Mouse (Mus musculus) heart, embryonic 15.5 days (tissue): ENCODE results near the gene Hoxa10. TPM values are rescaled to one million over a fixed set of nuclear protein-coding genes. Genes with fewer than 3 reads are reported as not detected.
A peak's percentile ranks its signal among the peaks of the same experiment; 100 is the strongest.

Experiments
- ATAC-seq: fragments of 200-750 bp; cut with Nextera tagmentation; replicated peaks from 2 replicates; pipeline ENCODE4 v1.8.0; 2017; ENCODE audit warnings: low read depth, moderate TSS enrichment; ENCODE audit not compliant: insufficient number of reproducible peaks, insufficient read depth, low FRiP score
- H3K27ac ChIP-seq: fragments of 300-500 bp; sonication (generic); 2 replicates; pipeline ENCODE4 v1.5.1; 2015; ENCODE audit warnings: mild to moderate bottlenecking, inconsistent platforms
- H3K27me3 ChIP-seq: fragments of 300-500 bp; sonication (generic); 2 replicates; pipeline ENCODE4 v1.6.1; 2015; ENCODE audit warnings: inconsistent platforms
- H3K36me3 ChIP-seq: fragments of 300-500 bp; sonication (generic); 2 replicates; pipeline ENCODE4 v1.6.1; 2015; ENCODE audit warnings: mild to moderate bottlenecking, inconsistent platforms
- H3K4me1 ChIP-seq: fragments of 300-500 bp; sonication (generic); replicated peaks from 2 replicates; pipeline ENCODE4 v1.6.1; 2015; ENCODE audit warnings: inconsistent platforms
- H3K4me2 ChIP-seq: fragments of 300-500 bp; sonication (generic); 2 replicates; pipeline ENCODE4 v1.6.1; 2015; ENCODE audit warnings: inconsistent platforms, mild to moderate bottlenecking, moderate library complexity
- H3K4me3 ChIP-seq: fragments of 300-500 bp; sonication (generic); 2 replicates; pipeline ENCODE4 v1.5.1; 2015; ENCODE audit warnings: mild to moderate bottlenecking, inconsistent platforms
- H3K9ac ChIP-seq: fragments of 300-500 bp; sonication (generic); 2 replicates; pipeline ENCODE4 v1.6.1; 2015; ENCODE audit warnings: mild to moderate bottlenecking, inconsistent platforms
- H3K9me3 ChIP-seq: fragments of 300-500 bp; sonication (generic); replicated peaks from 2 replicates; pipeline ENCODE4 v1.6.1; 2016; ENCODE audit warnings: inconsistent platforms
- WGBS: fragments of 180-500 bp; shearing (Covaris S2); methylation state at CpG from one replicate; pipeline ENCODE4 v1.1.7; 2015; ENCODE audit warnings: mixed read lengths; 5-methylcytosine and 5-hydroxymethylcytosine counted together
- polyA plus RNA-seq: library from polyadenylated mRNA; unstranded; fragments of >200 nt; fragmentation: Nextera tagmentation; extraction: Ambion mirVana; gene quantifications from 2 replicates; pipeline ENCODE4 v1.2.1, GENCODE M21; 2015

Hoxa10 gene
- polyA plus RNA-seq, 1 experiment from 2014 or later, result 0.19 TPM

- 2% methylated on average over 68 of the region's 68 CpGs for WGBS
- Histone ChIP-seq H3K27ac (no peak overlapping the region), H3K9me3 (no peaks in the 10 kb centered on the region), H3K36me3 (no peaks in the 10 kb centered on the region), H3K9ac (no peak overlapping the region), H3K4me1 (peaks cover 14% of the 10 kb centered on the region), H3K27me3 (peaks cover 97% of the 10 kb centered on the region), H3K4me2 (peak overlapping the region; percentile 29; the same call in 1 of the 2 replicates), H3K4me3 (peak overlapping the region; percentile 21)
- ATAC-seq, result no peak
These were observed 6.1 kb downstream of the Hoxa10 start for GRCm38 (mm10) chr6:52234428-52235140.

DNA sequence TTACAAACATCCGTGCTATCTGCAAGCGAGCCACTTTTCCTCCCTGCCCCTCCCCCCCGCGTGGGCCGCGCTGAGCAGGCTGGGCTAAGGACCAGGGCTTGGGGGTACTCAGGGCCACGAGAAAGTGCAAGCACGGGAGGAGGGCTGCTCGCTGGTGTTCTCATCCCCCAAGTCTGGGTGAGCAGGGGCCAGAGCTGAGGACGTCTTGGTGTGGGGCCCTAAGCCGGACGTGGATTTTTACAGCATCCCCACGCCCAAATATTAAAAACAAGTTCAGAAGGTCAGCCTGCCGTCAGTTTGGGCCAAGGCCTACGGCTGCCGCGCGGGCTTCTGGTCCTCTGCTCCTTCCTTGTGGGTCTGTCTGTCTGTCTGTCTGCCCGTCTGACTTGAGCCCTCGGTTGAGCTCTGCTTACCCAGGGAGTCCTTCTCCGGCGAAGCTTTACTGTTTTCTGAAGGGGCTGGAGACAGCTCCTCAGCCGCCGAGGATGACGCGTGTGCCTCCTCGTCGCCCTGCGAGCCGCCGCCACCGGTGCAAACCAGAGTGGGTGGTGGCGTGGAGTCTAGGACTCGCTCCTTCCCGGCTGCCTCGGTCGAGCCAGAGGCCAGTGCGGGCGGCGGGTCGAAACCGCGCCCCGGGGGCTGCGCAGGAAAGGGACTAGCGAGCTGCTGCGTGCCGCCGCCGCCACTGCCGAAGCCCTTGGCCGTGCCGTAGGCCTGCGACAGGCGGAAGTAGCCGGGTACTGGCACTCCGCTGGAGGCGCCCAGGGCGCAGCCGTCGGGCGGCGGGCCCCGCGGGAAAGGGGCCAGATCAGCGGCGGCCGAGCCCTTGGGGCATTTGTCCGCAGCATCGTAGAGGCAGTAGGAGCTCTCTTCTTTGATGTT, 6.9 kb downstream of the Hoxa10 start:
- Histone ChIP-seq H3K9ac (no peak overlapping the region), H3K4me3 (peak overlapping the region; percentile 21), H3K9me3 (no peaks in the 10 kb centered on the region), H3K27ac (no peak overlapping the region), H3K4me2 (peak overlapping the region; percentile 29; the same call in 1 of the 2 replicates), H3K4me1 (peaks cover 14% of the 10 kb centered on the region), H3K27me3 (peaks cover 98% of the 10 kb centered on the region), H3K36me3 (no peaks in the 10 kb centered on the region)
- ATAC-seq, result 0 out of 2 replicates have a peak, but pooled peaks have one; percentile 33
- 2% methylated on average over 70 of the region's 70 CpGs for WGBS

DNA sequence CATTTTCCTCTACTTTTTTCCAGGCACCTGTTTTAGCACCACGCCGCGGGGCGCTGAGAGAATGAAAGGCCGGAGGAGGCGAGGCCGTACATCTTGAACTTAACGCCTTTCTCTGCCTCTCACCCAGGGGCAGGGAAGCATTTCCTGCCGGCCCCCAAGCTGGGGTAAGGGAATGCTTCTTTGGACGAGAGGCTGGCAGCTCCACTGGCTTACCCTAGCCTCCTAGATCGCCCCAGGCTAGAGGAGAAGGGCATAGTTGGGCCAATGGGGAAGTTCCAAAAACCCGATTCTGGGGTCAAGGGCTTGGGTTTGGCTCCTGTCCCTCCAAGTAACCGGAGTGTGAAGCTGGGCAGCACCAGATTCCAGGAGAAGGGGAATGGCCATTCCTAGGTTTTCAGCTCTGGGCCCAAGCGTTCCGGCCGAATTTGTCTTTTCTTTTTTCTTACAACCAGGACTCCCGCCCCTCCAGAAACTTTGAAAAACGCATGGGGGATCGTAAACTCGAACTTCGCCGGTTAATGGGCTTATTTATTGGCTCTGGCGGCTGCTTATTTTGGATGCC, 7.6 kb downstream of the Hoxa10 start:
- H3K27ac ChIP-seq, result no peak overlapping the region
- H3K4me1 ChIP-seq, result peaks cover 14% of the 10 kb centered on the region
- WGBS, result 3% methylated on average over 23 of the region's 23 CpGs
- no peaks in the 10 kb centered on the region for H3K36me3 ChIP-seq
- ATAC-seq, result no peak
- no peak overlapping the region for H3K4me2 ChIP-seq
- no peak overlapping the region for H3K4me3 ChIP-seq
- no peaks in the 10 kb centered on the region for H3K9me3 ChIP-seq
- no peak overlapping the region for H3K9ac ChIP-seq
- peaks cover 97% of the 10 kb centered on the region for H3K27me3 ChIP-seq

DNA sequence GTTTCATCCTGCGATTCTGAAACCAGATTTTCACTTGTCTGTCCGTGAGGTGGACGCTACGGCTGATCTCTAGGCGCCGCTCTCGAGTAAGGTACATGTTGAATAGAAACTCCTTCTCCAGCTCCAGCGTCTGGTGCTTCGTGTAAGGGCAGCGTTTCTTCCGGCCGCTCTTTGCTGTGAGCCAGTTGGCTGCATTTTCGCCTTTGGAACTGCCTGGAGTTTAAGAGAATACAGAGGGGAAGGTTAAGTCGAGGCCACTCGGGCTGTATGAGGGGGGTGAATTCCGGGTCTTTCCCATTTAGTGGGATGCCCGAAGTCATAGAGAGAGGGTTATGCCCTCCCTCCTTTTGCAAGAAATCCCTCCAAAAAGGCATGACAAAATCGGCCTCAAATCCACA, 8.1 kb downstream of the Hoxa10 start:
- no peak for ATAC-seq
- Histone ChIP-seq H3K4me3 (no peak overlapping the region), H3K4me1 (peaks cover 14% of the 10 kb centered on the region), H3K9me3 (no peaks in the 10 kb centered on the region), H3K4me2 (0 out of 2 replicates have a peak overlapping the region, but pooled peaks have one; percentile 4), H3K27ac (no peak overlapping the region), H3K27me3 (peaks cover 96% of the 10 kb centered on the region), H3K9ac (no peak overlapping the region), H3K36me3 (no peaks in the 10 kb centered on the region)
- 2% methylated on average over 18 of the region's 18 CpGs for WGBS

GRCm38 (mm10) chr6:52231885-52232567, 8.6 kb downstream of the Hoxa10 start:
- WGBS, result 2% methylated on average over 18 of the region's 18 CpGs
- H3K9me3 ChIP-seq, result no peaks in the 10 kb centered on the region
- ATAC-seq, result no peak
- no peaks in the 10 kb centered on the region for H3K36me3 ChIP-seq
- no peak overlapping the region for H3K4me3 ChIP-seq
- H3K9ac ChIP-seq, result no peak overlapping the region
- 0 out of 2 replicates have a peak overlapping the region, but pooled peaks have one; percentile 4 for H3K4me2 ChIP-seq
- H3K4me1 ChIP-seq, result peaks cover 14% of the 10 kb centered on the region
- H3K27ac ChIP-seq, result no peak overlapping the region
- H3K27me3 ChIP-seq, result peaks cover 96% of the 10 kb centered on the region

DNA sequence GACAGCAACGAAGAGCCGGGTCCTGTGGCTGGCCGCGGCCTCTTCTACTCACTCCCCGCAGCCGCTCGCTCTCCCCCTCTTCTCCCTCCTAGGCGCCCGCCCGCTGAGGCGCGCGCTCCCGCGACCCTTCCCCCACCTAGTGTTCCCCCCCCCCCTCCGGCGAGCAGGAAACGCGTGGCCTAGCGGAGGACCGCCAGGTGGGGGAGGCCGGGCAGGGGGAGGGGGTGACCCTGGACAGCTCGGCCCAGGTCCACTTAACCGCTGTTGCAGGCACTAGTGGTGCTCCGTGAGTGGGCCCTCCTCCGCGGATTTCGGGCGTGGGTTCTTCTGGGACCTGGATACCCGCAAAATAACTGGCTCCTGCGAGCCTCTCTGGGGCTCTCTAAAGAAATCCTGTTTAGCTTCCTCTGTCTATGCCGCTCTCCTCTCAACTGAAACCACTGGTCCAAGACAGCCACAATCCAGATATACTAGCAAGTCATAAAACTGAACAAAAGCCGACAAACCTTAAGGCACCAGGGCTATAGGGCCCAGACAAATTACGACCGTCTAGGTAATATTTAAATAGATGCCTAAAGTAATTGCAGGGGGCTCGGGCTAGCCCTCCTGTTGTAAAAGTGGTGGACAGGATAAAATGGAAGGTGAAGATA, 10.0 kb downstream of the Hoxa10 start, which contains the start of gene Hoxa9:
Gene Hoxa9, minus strand, starts transcription at position 574 of the 650 bp plus-strand sequence.
- 1% methylated on average over 32 of the region's 36 CpGs for WGBS
- H3K27me3 ChIP-seq, result peaks cover 96% of the 10 kb centered on the region
- no peak within 1 kb of the TSS for H3K4me2 ChIP-seq
- H3K9me3 ChIP-seq, result no peaks in the 10 kb centered on the region
- H3K27ac ChIP-seq, result no peak within 1 kb of the TSS
- H3K36me3 ChIP-seq, result no peaks in the 10 kb centered on the region
- no peak for ATAC-seq
- H3K4me1 ChIP-seq, result peaks cover 17% of the 10 kb centered on the region
- H3K9ac ChIP-seq, result no peak within 1 kb of the TSS
- peak within 1 kb of the TSS; percentile 5; the same call in 1 of the 2 replicates for H3K4me3 ChIP-seq

DNA sequence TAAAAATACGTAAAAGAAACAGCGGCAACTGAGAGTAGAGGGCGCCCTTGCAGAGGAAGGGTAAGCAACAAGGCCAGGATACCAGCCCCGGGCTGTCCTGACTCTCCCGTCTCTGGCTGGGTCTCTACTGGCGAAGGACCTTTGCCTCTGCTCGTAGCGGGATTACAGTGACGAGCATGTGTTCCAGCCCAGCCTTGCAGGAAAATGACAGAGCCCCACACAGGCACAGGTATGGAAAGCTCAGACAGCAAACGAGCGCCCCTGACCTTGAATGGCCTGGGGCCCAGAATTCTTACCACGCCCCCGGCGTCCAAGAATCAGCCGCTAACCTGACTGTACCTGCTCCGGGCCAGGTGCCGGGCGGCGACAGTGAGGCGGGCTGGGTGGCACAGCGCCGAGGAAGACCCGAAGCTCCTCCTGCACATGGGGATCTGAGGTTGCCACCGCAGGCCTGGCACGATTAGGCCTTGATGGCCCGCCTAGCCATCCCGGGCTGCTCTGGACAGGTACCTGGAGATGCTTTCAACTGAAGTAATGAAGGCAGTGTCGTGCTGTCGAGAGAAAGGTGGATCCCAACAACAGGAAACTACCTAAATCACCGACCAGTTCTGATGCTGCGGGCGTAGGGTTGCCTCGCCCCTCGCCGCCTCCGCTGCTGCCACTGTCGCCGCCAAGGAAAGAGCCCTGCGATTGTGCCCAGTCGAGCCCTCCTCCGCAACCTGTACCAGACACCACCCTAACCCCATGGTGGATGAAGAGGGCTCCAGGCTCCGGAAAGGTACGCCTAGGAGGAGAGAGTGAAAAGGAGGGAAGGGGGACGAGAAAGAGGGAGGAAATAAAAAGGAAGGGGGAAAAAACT, 10.9 kb downstream of the Hoxa10 start:
- no peak overlapping the region for H3K27ac ChIP-seq
- no peaks in the 10 kb centered on the region for H3K36me3 ChIP-seq
- peaks cover 96% of the 10 kb centered on the region for H3K27me3 ChIP-seq
- 2% methylated on average over 44 of the region's 44 CpGs for WGBS
- no peak for ATAC-seq
- H3K4me1 ChIP-seq, result peaks cover 19% of the 10 kb centered on the region
- peak overlapping the region; percentile 5; the same call in 1 of the 2 replicates for H3K4me3 ChIP-seq
- H3K9ac ChIP-seq, result no peak overlapping the region
- no peak overlapping the region for H3K4me2 ChIP-seq
- no peaks in the 10 kb centered on the region for H3K9me3 ChIP-seq

GRCm38 (mm10) chr6:52228475-52229465, 11.9 kb downstream of the Hoxa10 start:
- Histone ChIP-seq H3K27me3 (peaks cover 96% of the 10 kb centered on the region), H3K9me3 (no peaks in the 10 kb centered on the region), H3K4me2 (no peak overlapping the region), H3K4me3 (0 out of 2 replicates have a peak overlapping the region, but pooled peaks have one; percentile 0), H3K9ac (no peak overlapping the region), H3K27ac (no peak overlapping the region), H3K4me1 (peaks cover 14% of the 10 kb centered on the region), H3K36me3 (no peaks in the 10 kb centered on the region)
- no peak for ATAC-seq
- 3% methylated on average over 38 of the region's 38 CpGs for WGBS
